ENCODE assay signal across 7 mouse cellular contexts in genomic region chr5:146794084-146794852, GRCm38 (mm10). TPM values are rescaled to one million over a fixed set of nuclear protein-coding genes. Genes with fewer than 3 reads are reported as not detected.
DNase-seq lines count a peak whose midpoint lies in the region; ATAC-seq and TF ChIP-seq lines count a peak whose summit lies in the region.

No protein-coding gene starts in this region.

- peak; percentile 45; the same call in 1 of the 2 replicates for TF ChIP-seq POLR2A in thymus, adult 2 months (IDR thresholded peaks at IDR 0.05; ENCODE audit: control insufficient read depth, extremely low read depth, insufficient read depth, low read length, poor library complexity)
- TF ChIP-seq POLR2A in cerebellum, adult 2 months (IDR thresholded peaks at IDR 0.05; ENCODE audit: borderline replicate concordance, insufficient read depth, low read length) = 0 out of 2 replicates have a peak, but pooled peaks have one; percentile 29

- H3K4me3 ChIP-seq in thymus, adult 2 months (ENCODE audit: control insufficient read depth, insufficient read depth, low read length) = peak overlapping the region; percentile 91
- H3K4me3 ChIP-seq in cerebellum, adult 2 months (replicated peaks; ENCODE audit: insufficient read depth, low read depth, low read length) = peak overlapping the region; percentile 60
- H3K4me3 ChIP-seq in forebrain, postnatal 0 days (ENCODE audit: low read depth, low read length) = peak overlapping the region; percentile 76
- peak overlapping the region; percentile 98 for H3K4me3 ChIP-seq in intestine, embryonic 15.5 days (replicated peaks)
- H3K4me3 ChIP-seq in lung, postnatal 0 days (ENCODE audit: low read depth, low read length) = peak overlapping the region; percentile 98

- peak; percentile 61 for ATAC-seq in forebrain, postnatal 0 days
- peak; percentile 52 for ATAC-seq in intestine, embryonic 15.5 days
- ATAC-seq in lung, postnatal 0 days = peak; percentile 31

- no peaks in the 10 kb centered on the region for H3K27me3 ChIP-seq in thymus, adult 2 months (ENCODE audit: control insufficient read depth, insufficient read depth, low read length)
- H3K27me3 ChIP-seq in cerebellum, adult 2 months (ENCODE audit: control insufficient read depth, insufficient read depth, low read length) = no peaks in the 10 kb centered on the region
- H3K27me3 ChIP-seq in forebrain, postnatal 0 days (ENCODE audit: insufficient read depth, low read length) = no peaks in the 10 kb centered on the region
- no peaks in the 10 kb centered on the region for H3K27me3 ChIP-seq in intestine, embryonic 15.5 days (replicated peaks)
- no peaks in the 10 kb centered on the region for H3K27me3 ChIP-seq in lung, postnatal 0 days (replicated peaks; ENCODE audit: insufficient read depth, low read length)

- peak overlapping the region; percentile 89 for H3K9ac ChIP-seq in forebrain, postnatal 0 days
- peak overlapping the region; percentile 98 for H3K9ac ChIP-seq in intestine, embryonic 15.5 days
- peak overlapping the region; percentile 87 for H3K9ac ChIP-seq in lung, postnatal 0 days (replicated peaks; ENCODE audit: low read depth)

- TF ChIP-seq CTCF in thymus, adult 2 months (IDR thresholded peaks at IDR 0.05; ENCODE audit: borderline replicate concordance, control insufficient read depth, extremely low read depth, insufficient read depth, low read length, poor library complexity) = no peak
- no peak for TF ChIP-seq CTCF in cerebellum, adult 2 months (IDR thresholded peaks at IDR 0.05; ENCODE audit: borderline replicate concordance, insufficient read depth, low read depth, low read length)
- TF ChIP-seq CTCF in forebrain, postnatal 0 days (IDR thresholded peaks at IDR 0.05; ENCODE audit: low read depth) = no peak
- TF ChIP-seq CTCF in lung, postnatal 0 days (IDR thresholded peaks at IDR 0.05) = no peak

- H3K36me3 ChIP-seq in thymus, adult 2 months (ENCODE audit: control insufficient read depth, insufficient read depth, low read length) = no peaks in the 10 kb centered on the region
- H3K36me3 ChIP-seq in forebrain, postnatal 0 days (ENCODE audit: insufficient read depth) = no peaks in the 10 kb centered on the region
- H3K36me3 ChIP-seq in intestine, embryonic 15.5 days = no peaks in the 10 kb centered on the region
- no peaks in the 10 kb centered on the region for H3K36me3 ChIP-seq in lung, postnatal 0 days (ENCODE audit: insufficient read depth, low read length)

- H3K9me3 ChIP-seq in forebrain, postnatal 0 days (ENCODE audit: low read length) = no peaks in the 10 kb centered on the region
- no peaks in the 10 kb centered on the region for H3K9me3 ChIP-seq in intestine, embryonic 15.5 days
- H3K9me3 ChIP-seq in lung, postnatal 0 days (ENCODE audit: low read length) = no peaks in the 10 kb centered on the region

- peak overlapping the region; percentile 79 for H3K4me2 ChIP-seq in forebrain, postnatal 0 days (ENCODE audit: low read depth)
- H3K4me2 ChIP-seq in intestine, embryonic 15.5 days (replicated peaks) = peak overlapping the region; percentile 71
- H3K4me2 ChIP-seq in lung, postnatal 0 days (replicated peaks; ENCODE audit: low read depth, low read length) = peak overlapping the region; percentile 77

- peak overlapping the region; percentile 4; the same call in 1 of the 2 replicates for H3K27ac ChIP-seq in thymus, adult 2 months (ENCODE audit: control insufficient read depth, insufficient read depth, low read length)
- peak overlapping the region; percentile 67 for H3K27ac ChIP-seq in cerebellum, adult 2 months (ENCODE audit: insufficient read depth, low read length)
- peak overlapping the region; percentile 94 for H3K27ac ChIP-seq in forebrain, postnatal 0 days (ENCODE audit: low read depth, low read length)
- H3K27ac ChIP-seq in intestine, embryonic 15.5 days = peak overlapping the region; percentile 93
- H3K27ac ChIP-seq in lung, postnatal 0 days (ENCODE audit: low read length) = peak overlapping the region; percentile 97

- peak; percentile 43 for DNase-seq in thymus, adult 2 months
- no peak for DNase-seq in thymus, postnatal 4 days
- no peak for DNase-seq in cerebellum, adult 2 months
- DNase-seq in forebrain, postnatal 0 days = no peak
- peak; percentile 55 for DNase-seq in lung, postnatal 0 days (ENCODE audit: low spot score)
- DNase-seq in ovary, postnatal 36 days (ENCODE audit: low spot score) = peak; percentile 35

- 2% methylated on average over 83 of the region's 83 CpGs for WGBS in thymus, adult 2 months
- 2% methylated on average over 66 of the region's 83 CpGs for WGBS in cerebellum, adult 2 months
- WGBS in forebrain, postnatal 0 days = 3% methylated on average over 82 of the region's 83 CpGs
- WGBS in intestine, embryonic 15.5 days = under 1% methylated on average over 80 of the region's 83 CpGs
- under 1% methylated on average over 58 of the region's 83 CpGs for WGBS in lung, postnatal 0 days

- no peak for TF ChIP-seq EP300 in lung, postnatal 0 days (IDR thresholded peaks at IDR 0.05)

- H3K4me1 ChIP-seq in thymus, adult 2 months (replicated peaks; ENCODE audit: control insufficient read depth, insufficient read depth, low read length) = peaks cover 20% of the 10 kb centered on the region
- H3K4me1 ChIP-seq in cerebellum, adult 2 months (ENCODE audit: control insufficient read depth, insufficient read depth, low read length) = peaks cover 25% of the 10 kb centered on the region; the same call in 1 of the 2 replicates
- peaks cover 10% of the 10 kb centered on the region for H3K4me1 ChIP-seq in forebrain, postnatal 0 days (ENCODE audit: insufficient read depth)
- peaks cover 32% of the 10 kb centered on the region for H3K4me1 ChIP-seq in intestine, embryonic 15.5 days (replicated peaks)
- peaks cover 23% of the 10 kb centered on the region for H3K4me1 ChIP-seq in lung, postnatal 0 days (ENCODE audit: insufficient read depth, low read depth, low read length)

RNA-seq across cellular contexts. Expression of gene Usp12, which starts 0.5 kb away (rescaled TPM):
- 13.1 and 13.7 TPM in 2 replicates for polyA plus RNA-seq in thymus, adult 2 months (2012; rRNA removed)
- polyA plus RNA-seq in cerebellum, adult 2 months (2012; rRNA removed) = 26.5 and 27.0 TPM in 2 replicates
- total RNA-seq in forebrain, postnatal 0 days (2014; rRNA removed) = 27.9 and 31.1 TPM in 2 replicates
- polyA plus RNA-seq in forebrain, postnatal 0 days (2015; fragmentation: Nextera tagmentation; extraction: Ambion mirVana) = 13.7 and 16.2 TPM in 2 replicates
- polyA plus RNA-seq in intestine, embryonic 15.5 days (2015; fragmentation: Nextera tagmentation; extraction: Ambion mirVana) = 27.9 and 28.7 TPM in 2 replicates
- 14.5 and 15.4 TPM in 2 replicates for polyA plus RNA-seq in lung, postnatal 0 days (2015; fragmentation: Nextera tagmentation; extraction: Ambion mirVana)

RNA-seq across cellular contexts. Expression of gene Rpl21, which starts 38.4 kb away (rescaled TPM):
- 58.2 and 60.9 TPM in 2 replicates for polyA plus RNA-seq in thymus, adult 2 months (2012; rRNA removed)
- 269 and 342 TPM in 2 replicates for polyA plus RNA-seq in cerebellum, adult 2 months (2012; rRNA removed)
- 330 and 390 TPM in 2 replicates for total RNA-seq in forebrain, postnatal 0 days (2014; rRNA removed)
- polyA plus RNA-seq in forebrain, postnatal 0 days (2015; fragmentation: Nextera tagmentation; extraction: Ambion mirVana) = 375 and 447 TPM in 2 replicates
- polyA plus RNA-seq in intestine, embryonic 15.5 days (2015; fragmentation: Nextera tagmentation; extraction: Ambion mirVana) = 548 and 585 TPM in 2 replicates
- polyA plus RNA-seq in lung, postnatal 0 days (2015; fragmentation: Nextera tagmentation; extraction: Ambion mirVana) = 474 and 489 TPM in 2 replicates

RNA-seq across cellular contexts. Expression of gene Rasl11a, which starts 50.6 kb away (rescaled TPM):
- polyA plus RNA-seq in thymus, adult 2 months (2012; rRNA removed) = 2.5 and 3.2 TPM in 2 replicates
- 5.6 and 7.4 TPM in 2 replicates for polyA plus RNA-seq in cerebellum, adult 2 months (2012; rRNA removed)
- 17.8 and 19.6 TPM in 2 replicates for total RNA-seq in forebrain, postnatal 0 days (2014; rRNA removed)
- 22.8 and 24.7 TPM in 2 replicates for polyA plus RNA-seq in forebrain, postnatal 0 days (2015; fragmentation: Nextera tagmentation; extraction: Ambion mirVana)
- polyA plus RNA-seq in intestine, embryonic 15.5 days (2015; fragmentation: Nextera tagmentation; extraction: Ambion mirVana) = 26.8 and 32.7 TPM in 2 replicates
- polyA plus RNA-seq in lung, postnatal 0 days (2015; fragmentation: Nextera tagmentation; extraction: Ambion mirVana) = 101 and 138 TPM in 2 replicates

Comparison
In these comparisons a context has a peak if more than half of its experiments do, and no peak if none do; other contexts are left out.
1. DNase-seq: peak in thymus, adult 2 months (single experiment), lung, postnatal 0 days (single experiment) and ovary, postnatal 36 days (single experiment); none in thymus, postnatal 4 days (single experiment), cerebellum, adult 2 months (0 of 2) and forebrain, postnatal 0 days (single experiment).
2. H3K27ac ChIP-seq: peak in every context shown above with its lines; median percentile 97 in lung, postnatal 0 days; 94 in forebrain, postnatal 0 days; 93 in intestine, embryonic 15.5 days; 67 in cerebellum, adult 2 months; 4 in thymus, adult 2 months.
3. Peak in every context shown above with its lines, with median percentiles within 50 percentile points of each other: H3K4me3 ChIP-seq, ATAC-seq, H3K4me2 ChIP-seq and H3K9ac ChIP-seq.